Comparison of ENCODE assay signal across 12 mouse cellular contexts in the genomic region with DNA sequence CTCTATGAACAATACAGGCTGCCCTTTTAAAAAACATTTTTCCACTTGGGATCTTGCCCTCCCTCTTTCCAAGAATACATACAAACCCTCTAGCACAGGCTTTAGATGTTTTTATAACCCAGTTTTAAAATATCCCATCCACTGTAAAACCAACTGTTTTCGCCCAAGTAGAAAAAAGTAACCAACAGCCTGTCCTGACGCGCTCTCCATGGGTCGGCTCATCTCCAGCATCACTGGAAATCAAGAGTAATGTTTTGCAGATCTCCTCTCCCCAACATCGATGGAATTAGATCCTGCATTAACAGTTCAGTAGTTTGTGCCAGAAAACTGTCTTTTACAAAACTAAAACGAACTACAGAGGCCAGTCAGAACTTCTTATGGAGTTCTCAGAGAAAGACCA.
A peak's percentile ranks its signal among the peaks of the same experiment; 100 is the strongest.
DNase-seq lines count a peak whose midpoint lies in the region; ATAC-seq and TF ChIP-seq lines count a peak whose summit lies in the region.
"Had no signal": no experiment of that assay in that cellular context is flagged by ENCODE, and none has a peak within 500 bp of the region (broad histone marks: within the 10 kb centered on the region; RNA-seq: fewer than 3 reads in every experiment).

No protein-coding gene starts in this region.

- peaks cover 39% of the 10 kb centered on the region for H3K36me3 ChIP-seq in kidney, postnatal 0 days (ENCODE audit: insufficient read depth, low read length)
- peaks cover 5% of the 10 kb centered on the region for H3K36me3 ChIP-seq in kidney, adult 2 months (ENCODE audit: control insufficient read depth, insufficient read depth, low read length)
- H3K36me3 ChIP-seq in hindbrain, embryonic 14.5 days (replicated peaks; ENCODE audit: control insufficient read depth, insufficient read depth): peaks cover 86% of the 10 kb centered on the region
- peaks cover 68% of the 10 kb centered on the region for H3K36me3 ChIP-seq in liver, postnatal 0 days (replicated peaks; ENCODE audit: insufficient read depth, low read length)

- H3K27ac ChIP-seq in kidney, postnatal 0 days: 0 out of 2 replicates have a peak overlapping the region, but pooled peaks have one; percentile 2
- no peak overlapping the region for H3K27ac ChIP-seq in kidney, adult 2 months (ENCODE audit: insufficient read depth, low read depth, low read length)
- peak overlapping the region; percentile 34; the same call in 1 of the 2 replicates for H3K27ac ChIP-seq in hindbrain, embryonic 14.5 days
- H3K27ac ChIP-seq in liver, postnatal 0 days (ENCODE audit: low read depth): no peak overlapping the region
- H3K27ac ChIP-seq: liver, embryonic 13.5 days; neural tube, embryonic 13.5 days had no signal

- no peak overlapping the region for H3K4me2 ChIP-seq in kidney, postnatal 0 days (ENCODE audit: low read length)
- H3K4me2 ChIP-seq in hindbrain, embryonic 14.5 days (replicated peaks): no peak overlapping the region
- H3K4me2 ChIP-seq in liver, postnatal 0 days (ENCODE audit: low read depth, low read length): no peak overlapping the region
- H3K4me2 ChIP-seq: liver, embryonic 13.5 days; neural tube, embryonic 13.5 days had no signal

- no peak for TF ChIP-seq EP300 in liver, postnatal 0 days (IDR thresholded peaks at IDR 0.05; ENCODE audit: low read depth)

- WGBS in kidney, postnatal 0 days: 74% methylated on average over 6 of the region's 6 CpGs
- WGBS in kidney, adult 2 months: 72% methylated on average over 6 of the region's 6 CpGs
- WGBS in hindbrain, embryonic 14.5 days: 36% methylated on average over 6 of the region's 6 CpGs
- WGBS in liver, postnatal 0 days (ENCODE audit: insufficient replicate concordance): 83% methylated on average over 6 of the region's 6 CpGs

- H3K9ac ChIP-seq in kidney, postnatal 0 days (ENCODE audit: low read depth, low read length): no peak overlapping the region
- H3K9ac ChIP-seq in hindbrain, embryonic 14.5 days: no peak overlapping the region
- H3K9ac ChIP-seq in liver, postnatal 0 days (replicated peaks): no peak overlapping the region
- H3K9ac ChIP-seq: liver, embryonic 13.5 days; neural tube, embryonic 13.5 days had no signal

- no peak for ATAC-seq in kidney, postnatal 0 days (replicated peaks; ENCODE audit: low FRiP score, low read depth)
- ATAC-seq in hindbrain, embryonic 14.5 days (ENCODE audit: low FRiP score): no peak
- ATAC-seq in liver, postnatal 0 days: no peak

- peak; percentile 35 for DNase-seq in kidney, postnatal 0 days (ENCODE audit: low spot score)
- no peak for DNase-seq in kidney, adult 2 months
- DNase-seq in right cerebral cortex, postnatal 10 days (ENCODE audit: low spot score in 2 of 2): peak; percentile 53 to 71
- DNase-seq in right cerebral cortex, adult 2 months (ENCODE audit: low spot score in 2 of 2): no peak
- DNase-seq in hindbrain, embryonic 14.5 days (ENCODE audit: low spot score): no peak
- DNase-seq in cerebellum, postnatal 25 days: no peak
- no peak for DNase-seq in liver, postnatal 0 days
- DNase-seq: cerebellum, adult 11 months; kidney, adult 8-10 months; liver, embryonic 13.5 days; lung, postnatal 10 days had no signal

- H3K27me3 ChIP-seq in kidney, postnatal 0 days (ENCODE audit: insufficient read depth, low read length): no peaks in the 10 kb centered on the region
- H3K27me3 ChIP-seq in kidney, adult 2 months (replicated peaks; ENCODE audit: control insufficient read depth, insufficient read depth, low read length): no peaks in the 10 kb centered on the region
- no peaks in the 10 kb centered on the region for H3K27me3 ChIP-seq in hindbrain, embryonic 14.5 days (ENCODE audit: control insufficient read depth, insufficient read depth, low read length)
- H3K27me3 ChIP-seq in liver, postnatal 0 days (ENCODE audit: insufficient read depth, low read length): no peaks in the 10 kb centered on the region
- H3K27me3 ChIP-seq: liver, embryonic 13.5 days; neural tube, embryonic 13.5 days had no signal

- no peaks in the 10 kb centered on the region for H3K4me1 ChIP-seq in kidney, postnatal 0 days (replicated peaks; ENCODE audit: insufficient read depth, low read length)
- H3K4me1 ChIP-seq in kidney, adult 2 months (ENCODE audit: control insufficient read depth, insufficient read depth, low read length): no peaks in the 10 kb centered on the region
- H3K4me1 ChIP-seq in hindbrain, embryonic 14.5 days (replicated peaks; ENCODE audit: control insufficient read depth, insufficient read depth, low read length): no peaks in the 10 kb centered on the region
- no peaks in the 10 kb centered on the region for H3K4me1 ChIP-seq in liver, postnatal 0 days (ENCODE audit: insufficient read depth)
- H3K4me1 ChIP-seq: liver, embryonic 13.5 days had no signal

- no peak overlapping the region for H3K4me3 ChIP-seq in kidney, postnatal 0 days (replicated peaks; ENCODE audit: low read depth, low read length)
- no peak overlapping the region for H3K4me3 ChIP-seq in kidney, adult 2 months (ENCODE audit: insufficient read depth, low read depth, low read length)
- H3K4me3 ChIP-seq in hindbrain, embryonic 14.5 days (replicated peaks; ENCODE audit: low read length): no peak overlapping the region
- no peak overlapping the region for H3K4me3 ChIP-seq in liver, postnatal 0 days (ENCODE audit: low read depth, low read length)
- H3K4me3 ChIP-seq: liver, embryonic 13.5 days; neural tube, embryonic 13.5 days had no signal

- no peaks in the 10 kb centered on the region for H3K9me3 ChIP-seq in kidney, postnatal 0 days (replicated peaks; ENCODE audit: low read length)
- no peaks in the 10 kb centered on the region for H3K9me3 ChIP-seq in hindbrain, embryonic 14.5 days (ENCODE audit: control insufficient read depth, low read length)
- H3K9me3 ChIP-seq in liver, postnatal 0 days (ENCODE audit: low read length): no peaks in the 10 kb centered on the region
- H3K9me3 ChIP-seq: liver, embryonic 13.5 days; neural tube, embryonic 13.5 days had no signal

- TF ChIP-seq CTCF in kidney, postnatal 0 days (IDR thresholded peaks at IDR 0.05; ENCODE audit: low read depth): no peak
- no peak for TF ChIP-seq CTCF in kidney, adult 2 months (conservative IDR thresholded peaks at IDR 0.05; ENCODE audit: insufficient read depth, insufficient read length, low read depth, low read length)
- no peak for TF ChIP-seq CTCF in liver, postnatal 0 days (IDR thresholded peaks at IDR 0.05; ENCODE audit: low read depth)

- TF ChIP-seq POLR2A in kidney, adult 2 months (IDR thresholded peaks at IDR 0.05; ENCODE audit: low read depth, low read length): no peak

Comparison
In these comparisons a context has a peak if more than half of its experiments do, and no peak if none do; other contexts are left out.
1. DNase-seq: peak in kidney, postnatal 0 days (single experiment) and right cerebral cortex, postnatal 10 days (2 of 2); none in kidney, adult 2 months (single experiment), right cerebral cortex, adult 2 months (0 of 2), hindbrain, embryonic 14.5 days (single experiment), cerebellum, postnatal 25 days (0 of 2) and liver, postnatal 0 days (single experiment).
2. H3K27ac ChIP-seq: peak in kidney, postnatal 0 days (single experiment) and hindbrain, embryonic 14.5 days (single experiment); none in kidney, adult 2 months (single experiment) and liver, postnatal 0 days (single experiment).